Mouse (Mus musculus) limb, embryonic 13.5 days (tissue): Measurements from ENCODE around the gene Sept7. TPM values are rescaled to one million over a fixed set of nuclear protein-coding genes. Genes with fewer than 3 reads are reported as not detected.
A peak's percentile ranks its signal among the peaks of the same experiment; 100 is the strongest.
"Not testable (repeated sequence)": the region's sequence is repeated elsewhere in the genome, so short reads cannot be mapped to it uniquely, and the experiment has no call there.

ENCODE experiments used
- ATAC-seq: fragments of 200-750 bp; cut with Nextera tagmentation; 2 replicates; pipeline ENCODE4 v1.8.0; 2017; ENCODE audit warnings: low read depth, moderate number of reproducible peaks, moderate TSS enrichment; ENCODE audit not compliant: low FRiP score
- H3K27ac ChIP-seq: fragments of 300-500 bp; sonication (generic); 2 replicates; pipeline ENCODE4 v1.5.1; 2015; ENCODE audit warnings: inconsistent platforms, mild to moderate bottlenecking, moderate library complexity
- H3K27me3 ChIP-seq: fragments of 300-500 bp; sonication (generic); 2 replicates; pipeline ENCODE4 v1.6.1; 2015; ENCODE audit warnings: mild to moderate bottlenecking, inconsistent platforms
- H3K36me3 ChIP-seq: fragments of 300-500 bp; sonication (generic); 2 replicates; pipeline ENCODE4 v1.6.1; 2015; ENCODE audit warnings: inconsistent platforms, mild to moderate bottlenecking, moderate library complexity
- H3K4me1 ChIP-seq: fragments of 300-500 bp; sonication (generic); 2 replicates; pipeline ENCODE4 v1.6.1; 2015; ENCODE audit warnings: inconsistent platforms
- H3K4me2 ChIP-seq: fragments of 300-500 bp; sonication (generic); replicated peaks from 2 replicates; pipeline ENCODE4 v1.6.1; 2015; ENCODE audit warnings: inconsistent platforms, mild to moderate bottlenecking, moderate library complexity
- H3K4me3 ChIP-seq: fragments of 300-500 bp; sonication (generic); 2 replicates; pipeline ENCODE4 v1.5.1; 2015; ENCODE audit warnings: moderate library complexity, mild to moderate bottlenecking, inconsistent platforms
- H3K9ac ChIP-seq: fragments of 300-500 bp; sonication (generic); 2 replicates; pipeline ENCODE4 v1.6.1; 2015; ENCODE audit warnings: mild to moderate bottlenecking, inconsistent platforms
- H3K9me3 ChIP-seq: fragments of 300-500 bp; sonication (generic); 2 replicates; pipeline ENCODE4 v1.6.1; 2016; ENCODE audit warnings: inconsistent platforms
- WGBS: fragments of 180-500 bp; shearing (Covaris S2); methylation state at CpG from one replicate; pipeline ENCODE4 v1.1.7; 2015; 5-methylcytosine and 5-hydroxymethylcytosine counted together
- polyA plus RNA-seq: library from polyadenylated mRNA; unstranded; fragments of >200 nt; fragmentation: Nextera tagmentation; extraction: Ambion mirVana; gene quantifications from 2 replicates; pipeline ENCODE4 v1.2.1, GENCODE M21; 2015

The Sept7 gene
- polyA plus RNA-seq, 1 experiment from 2014 or later, result 324 TPM

DNA sequence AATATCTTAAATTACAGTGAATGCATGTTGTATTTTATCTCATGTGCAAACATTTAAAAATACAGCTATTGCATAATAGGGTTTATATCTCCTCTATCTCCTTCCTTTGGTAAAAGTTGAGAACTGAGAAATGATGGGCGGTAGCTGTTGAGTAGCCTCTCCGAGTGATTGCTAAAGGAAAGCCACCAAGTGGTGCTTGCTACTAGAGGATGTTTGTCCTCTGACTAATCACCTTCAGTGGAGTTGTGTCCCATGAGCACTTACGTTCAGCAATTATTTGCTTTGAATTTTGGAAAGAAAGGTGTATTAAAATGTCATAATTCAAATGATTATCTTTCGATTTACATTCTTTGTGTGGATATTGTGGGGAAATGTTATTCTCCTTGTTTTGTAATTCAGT lies 13.6 kb downstream of the Sept7 start:
- H3K4me1 ChIP-seq, result no peaks in the 10 kb centered on the region
- H3K9ac ChIP-seq, result no peak overlapping the region
- no peak overlapping the region for H3K27ac ChIP-seq
- no peak for ATAC-seq
- peaks cover 28% of the 10 kb centered on the region for H3K36me3 ChIP-seq
- 96% methylated on average over 4 of the region's 4 CpGs for WGBS
- no peak overlapping the region for H3K4me2 ChIP-seq
- no peaks in the 10 kb centered on the region for H3K9me3 ChIP-seq
- H3K27me3 ChIP-seq, result no peaks in the 10 kb centered on the region
- no peak overlapping the region for H3K4me3 ChIP-seq

DNA sequence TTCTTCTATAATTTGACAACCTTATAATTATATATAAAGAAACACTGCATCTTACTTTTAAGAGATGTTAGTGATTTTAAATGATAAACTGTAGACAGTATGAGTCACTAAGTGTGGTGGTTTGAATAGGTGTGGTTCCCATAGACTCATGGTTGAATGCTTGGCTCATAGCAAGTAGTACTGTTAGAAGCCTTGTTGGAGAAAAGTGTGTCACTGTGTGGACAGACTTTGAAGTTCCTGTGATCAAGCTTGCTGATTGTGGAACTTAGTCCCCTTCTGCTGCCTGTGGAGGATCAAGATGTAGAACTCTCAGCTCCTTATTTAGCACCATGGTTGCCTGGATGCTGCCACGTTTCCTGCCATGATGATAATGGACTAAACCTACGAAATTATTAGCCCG lies 14.9 kb downstream of the Sept7 start:
- Histone ChIP-seq H3K9ac (no peak overlapping the region), H3K9me3 (no peaks in the 10 kb centered on the region), H3K4me3 (no peak overlapping the region), H3K4me2 (no peak overlapping the region), H3K4me1 (no peaks in the 10 kb centered on the region), H3K27me3 (no peaks in the 10 kb centered on the region), H3K27ac (no peak overlapping the region), H3K36me3 (peaks cover 36% of the 10 kb centered on the region)
- no peak for ATAC-seq
- WGBS, result 94% methylated on average over 3 of the region's 3 CpGs

DNA sequence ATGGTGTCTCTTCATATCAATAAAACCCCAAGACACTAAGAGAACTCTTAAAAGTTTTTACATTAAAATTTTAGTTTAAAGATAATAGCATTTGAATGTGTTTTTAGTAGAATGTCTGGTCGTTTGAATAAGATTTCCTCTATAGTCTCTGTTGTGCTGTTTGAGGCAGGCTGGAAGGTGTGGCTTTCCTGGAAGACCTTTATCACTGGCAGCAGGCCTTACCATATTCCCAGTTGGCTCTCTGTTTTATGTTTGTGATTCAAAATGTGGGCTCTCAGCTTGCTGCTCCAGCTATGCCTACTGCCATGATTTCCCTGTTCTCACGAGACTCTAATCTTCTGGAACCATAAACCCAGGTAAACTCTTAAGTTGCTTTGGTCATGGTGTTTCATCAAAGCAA lies 15.3 kb downstream of the Sept7 start:
- H3K4me2 ChIP-seq, result no peak overlapping the region
- peaks cover 37% of the 10 kb centered on the region for H3K36me3 ChIP-seq
- H3K27me3 ChIP-seq, result no peaks in the 10 kb centered on the region
- WGBS, result 92% methylated on average over 2 of the region's 2 CpGs
- no peaks in the 10 kb centered on the region for H3K4me1 ChIP-seq
- H3K27ac ChIP-seq, result no peak overlapping the region
- H3K9me3 ChIP-seq, result no peaks in the 10 kb centered on the region
- H3K9ac ChIP-seq, result no peak overlapping the region
- H3K4me3 ChIP-seq, result no peak overlapping the region
- ATAC-seq, result no peak

DNA sequence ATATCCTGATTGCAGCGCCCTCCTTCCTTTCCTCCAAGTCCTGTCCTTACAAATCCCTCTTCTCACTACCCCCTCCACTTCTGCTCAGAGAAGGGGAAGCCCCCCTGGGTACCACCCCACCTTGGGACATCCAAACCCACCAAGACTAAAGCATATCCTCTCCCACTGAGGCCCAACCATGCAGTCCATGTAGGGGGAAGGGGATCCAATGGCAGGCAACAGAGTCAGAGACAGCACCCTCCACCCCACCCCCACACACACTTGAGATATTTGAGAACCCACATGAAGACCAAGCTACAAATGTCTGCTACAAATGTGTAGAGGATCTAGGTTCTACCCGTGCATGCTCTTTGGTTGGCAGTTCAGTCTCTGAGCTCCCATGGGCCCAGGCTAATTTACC lies 19.7 kb downstream of the Sept7 start:
- Histone ChIP-seq H3K4me1 (no peaks in the 10 kb centered on the region), H3K9ac (no peak overlapping the region), H3K27me3 (no peaks in the 10 kb centered on the region), H3K27ac (no peak overlapping the region), H3K4me2 (no peak overlapping the region), H3K9me3 (no peaks in the 10 kb centered on the region), H3K36me3 (peaks cover 34% of the 10 kb centered on the region), H3K4me3 (no peak overlapping the region)
- no peak for ATAC-seq
- 88% methylated on average over 2 of the region's 2 CpGs for WGBS

DNA sequence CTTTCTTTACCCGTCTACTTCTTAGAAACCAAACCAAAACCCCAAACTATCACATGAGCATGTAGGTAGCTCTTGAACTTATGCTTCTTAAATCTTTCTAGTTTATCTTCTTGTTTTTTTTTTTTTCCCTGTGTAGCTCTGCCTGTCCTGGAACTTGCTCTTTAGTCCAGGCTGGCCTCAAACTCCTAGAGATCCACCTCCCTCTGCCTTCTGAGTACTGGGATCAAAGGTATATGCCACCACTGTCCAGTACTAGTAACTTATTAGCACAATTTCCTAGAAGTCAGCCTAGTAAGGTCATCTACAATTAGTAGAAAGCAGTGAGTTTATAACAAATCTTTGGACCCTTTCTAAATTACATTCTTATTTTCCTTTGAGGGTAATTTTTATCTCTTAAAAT lies 37.6 kb downstream of the Sept7 start:
- Histone ChIP-seq H3K9ac (no peak overlapping the region), H3K4me2 (no peak overlapping the region), H3K27ac (no peak overlapping the region), H3K9me3 (no peaks in the 10 kb centered on the region), H3K36me3 (peaks cover 35% of the 10 kb centered on the region), H3K4me1 (no peaks in the 10 kb centered on the region), H3K4me3 (no peak overlapping the region), H3K27me3 (no peaks in the 10 kb centered on the region)
- ATAC-seq, result no peak
- WGBS, result 94% methylated on average over 1 of the region's 1 CpGs

DNA sequence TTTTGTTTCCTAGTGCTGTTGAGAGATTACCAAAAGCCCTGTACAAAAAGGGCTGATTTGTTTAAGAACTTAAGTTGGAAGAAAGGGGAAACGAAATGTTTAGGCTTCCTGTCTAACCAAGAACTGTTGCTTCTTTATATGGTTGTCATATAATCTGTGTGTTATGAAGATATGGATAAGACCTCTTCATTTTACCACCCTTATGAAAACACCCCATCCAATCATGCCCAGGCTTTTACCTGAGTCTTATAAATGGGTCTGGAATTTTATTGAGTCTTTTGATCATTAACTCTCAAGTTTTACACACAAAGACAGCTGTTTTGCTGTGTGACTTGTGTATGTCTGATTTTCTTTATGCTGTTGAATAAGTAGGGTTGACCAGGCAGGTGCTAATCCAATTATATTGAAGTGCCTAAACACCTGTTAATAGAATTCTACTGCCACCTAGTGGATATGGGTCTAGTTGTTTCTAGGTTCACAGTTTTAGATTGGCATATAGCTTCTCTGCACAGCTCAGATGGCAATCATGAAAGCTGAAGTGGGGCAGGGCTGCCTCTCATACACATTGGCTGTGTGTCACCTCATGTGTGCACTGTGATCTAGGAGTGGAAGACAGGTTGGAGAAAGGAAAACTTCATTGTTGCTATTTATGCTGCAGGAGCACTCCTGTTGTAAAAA lies 57.4 kb downstream of the Sept7 start:
- Histone ChIP-seq H3K27ac (no peak overlapping the region), H3K27me3 (no peaks in the 10 kb centered on the region), H3K4me3 (no peak overlapping the region), H3K4me2 (no peak overlapping the region), H3K9me3 (no peaks in the 10 kb centered on the region), H3K9ac (no peak overlapping the region), H3K36me3 (peaks cover 31% of the 10 kb centered on the region), H3K4me1 (no peaks in the 10 kb centered on the region)
- 79% methylated on average over 1 of the region's 1 CpGs for WGBS
- ATAC-seq, result peak; percentile 54; the same call in 1 of the 2 replicates

DNA sequence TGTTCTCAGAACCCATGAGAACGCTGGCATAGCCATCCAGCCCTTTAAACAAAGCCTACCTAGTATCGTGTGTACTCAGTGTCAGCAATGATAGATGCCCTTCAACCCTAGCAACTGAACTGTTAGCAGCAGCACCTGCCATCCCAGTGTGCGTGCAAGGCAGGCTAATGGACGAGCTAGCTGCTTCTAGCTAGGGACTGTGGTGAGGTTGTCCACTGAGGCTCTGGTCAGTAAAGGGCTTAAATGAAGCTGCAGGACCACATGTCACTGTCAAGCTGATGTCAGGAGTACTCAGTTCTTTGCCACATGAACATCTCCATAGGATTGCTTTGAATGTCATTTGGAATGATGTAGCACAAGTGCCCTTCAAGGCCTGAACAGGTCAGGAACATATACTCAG lies 62.1 kb downstream of the Sept7 start:
- 91% methylated on average over 4 of the region's 4 CpGs for WGBS

DNA sequence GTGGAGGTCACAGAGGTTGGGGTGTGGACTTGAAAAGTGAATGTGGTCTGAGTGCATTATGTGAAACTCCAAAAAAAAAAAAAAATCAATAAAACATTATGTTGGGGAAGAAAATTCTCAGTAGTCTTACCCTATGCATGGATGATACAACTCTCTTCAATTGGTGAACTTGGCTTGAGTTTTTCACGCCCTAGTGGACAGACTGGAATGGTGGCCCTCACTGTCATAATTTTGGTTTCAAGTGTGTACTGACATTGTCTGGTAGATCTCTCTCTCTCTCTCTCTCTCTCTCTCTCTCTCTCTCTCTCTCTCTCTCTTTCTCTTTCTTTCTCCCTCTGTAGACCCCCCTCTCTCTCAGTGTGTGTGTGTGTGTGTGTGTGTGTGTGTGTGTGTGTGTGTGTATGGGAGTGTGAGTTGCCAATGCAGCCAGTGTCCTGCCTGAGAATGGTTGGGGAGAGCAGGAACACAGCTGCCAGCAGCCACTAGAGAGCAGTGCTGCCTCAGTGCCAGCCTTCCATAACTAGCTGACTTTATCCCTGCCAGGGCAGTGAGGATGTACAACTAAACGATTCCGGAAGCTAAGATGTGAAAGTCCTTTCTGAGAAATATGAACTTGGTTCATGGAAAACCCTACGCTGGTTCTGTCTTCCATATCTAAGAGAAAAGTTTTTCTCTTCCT lies 65.7 kb downstream of the Sept7 start:
- H3K27me3 ChIP-seq, result no peaks in the 10 kb centered on the region
- H3K9ac ChIP-seq, result no peak overlapping the region
- H3K4me2 ChIP-seq, result no peak overlapping the region
- H3K36me3 ChIP-seq, result 0 out of 2 replicates have a peak, but pooled peaks cover 2% of the 10 kb centered on the region
- 52% methylated on average over 4 of the region's 4 CpGs for WGBS
- H3K4me1 ChIP-seq, result no peaks in the 10 kb centered on the region
- no peak overlapping the region for H3K4me3 ChIP-seq
- no peaks in the 10 kb centered on the region for H3K9me3 ChIP-seq
- 0 out of 2 replicates have a peak, but pooled peaks have one; percentile 74 for ATAC-seq
- H3K27ac ChIP-seq, result no peak overlapping the region

More for the DNA sequence above, 62.1 kb downstream of the Sept7 start:
- no peak for ATAC-seq
- Histone ChIP-seq H3K27ac (no peak overlapping the region), H3K36me3 (0 out of 2 replicates have a peak, but pooled peaks cover 6% of the 10 kb centered on the region), H3K4me2 (no peak overlapping the region), H3K9me3 (no peaks in the 10 kb centered on the region), H3K9ac (no peak overlapping the region), H3K4me1 (no peaks in the 10 kb centered on the region), H3K27me3 (no peaks in the 10 kb centered on the region), H3K4me3 (no peak overlapping the region)

DNA sequence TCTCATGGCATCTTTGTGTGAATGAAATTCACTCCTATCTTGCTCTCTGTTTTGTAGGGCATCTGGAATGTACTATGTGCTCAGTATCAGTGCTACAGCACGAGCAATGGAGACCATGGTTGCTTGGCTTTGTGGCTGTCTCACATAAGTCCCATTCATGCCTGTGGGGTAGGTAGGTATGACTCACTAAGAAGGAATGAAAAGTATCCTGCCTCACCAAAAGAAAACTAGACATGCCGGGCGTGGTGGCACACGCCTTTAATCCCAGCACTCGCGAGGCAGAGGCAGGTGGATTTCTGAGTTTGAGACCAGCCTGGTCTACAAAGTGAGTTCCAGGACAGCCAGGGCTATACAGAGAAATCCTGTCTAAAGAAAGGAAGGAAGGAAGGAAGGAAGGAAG lies 67.4 kb downstream of the Sept7 start:
- not testable (repeated sequence) for H3K36me3 ChIP-seq, H3K9me3 ChIP-seq, H3K27ac ChIP-seq, H3K4me2 ChIP-seq, H3K9ac ChIP-seq, H3K27me3 ChIP-seq, ATAC-seq, H3K4me3 ChIP-seq, H3K4me1 ChIP-seq
- WGBS, result 80% methylated on average over 6 of the region's 6 CpGs

DNA sequence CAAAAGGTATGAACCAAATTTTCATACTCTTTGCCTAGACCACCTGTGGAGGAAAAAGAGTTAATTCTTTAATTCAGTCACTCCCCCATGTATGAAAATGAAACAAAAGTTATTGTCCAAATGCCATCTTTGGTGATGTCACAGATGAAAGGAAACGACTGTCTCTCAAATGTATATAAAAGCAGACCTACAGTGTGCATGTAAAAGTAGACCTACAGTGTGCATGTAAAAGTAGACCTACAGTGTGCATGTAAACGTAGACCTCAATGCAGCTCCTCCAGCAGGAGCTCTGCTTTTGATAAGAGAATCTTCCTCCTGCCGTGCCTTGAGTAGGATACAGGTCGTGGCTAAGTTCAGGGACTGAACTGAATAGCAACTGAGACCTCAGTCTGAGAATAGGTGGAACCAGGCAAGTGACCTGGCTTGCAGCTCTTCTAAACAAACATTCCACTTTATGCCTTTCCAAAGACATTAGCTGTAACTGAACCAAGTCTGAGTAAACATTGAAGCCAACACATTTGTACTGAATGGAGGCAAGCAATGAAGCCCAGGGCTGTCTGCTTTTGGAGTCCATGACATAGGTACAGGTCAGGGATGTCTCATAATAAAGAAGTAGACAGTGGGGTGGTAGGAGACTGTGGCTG lies 75.6 kb downstream of the Sept7 start:
- H3K4me3 ChIP-seq, result no peak overlapping the region
- 86% methylated on average over 4 of the region's 4 CpGs for WGBS

DNA sequence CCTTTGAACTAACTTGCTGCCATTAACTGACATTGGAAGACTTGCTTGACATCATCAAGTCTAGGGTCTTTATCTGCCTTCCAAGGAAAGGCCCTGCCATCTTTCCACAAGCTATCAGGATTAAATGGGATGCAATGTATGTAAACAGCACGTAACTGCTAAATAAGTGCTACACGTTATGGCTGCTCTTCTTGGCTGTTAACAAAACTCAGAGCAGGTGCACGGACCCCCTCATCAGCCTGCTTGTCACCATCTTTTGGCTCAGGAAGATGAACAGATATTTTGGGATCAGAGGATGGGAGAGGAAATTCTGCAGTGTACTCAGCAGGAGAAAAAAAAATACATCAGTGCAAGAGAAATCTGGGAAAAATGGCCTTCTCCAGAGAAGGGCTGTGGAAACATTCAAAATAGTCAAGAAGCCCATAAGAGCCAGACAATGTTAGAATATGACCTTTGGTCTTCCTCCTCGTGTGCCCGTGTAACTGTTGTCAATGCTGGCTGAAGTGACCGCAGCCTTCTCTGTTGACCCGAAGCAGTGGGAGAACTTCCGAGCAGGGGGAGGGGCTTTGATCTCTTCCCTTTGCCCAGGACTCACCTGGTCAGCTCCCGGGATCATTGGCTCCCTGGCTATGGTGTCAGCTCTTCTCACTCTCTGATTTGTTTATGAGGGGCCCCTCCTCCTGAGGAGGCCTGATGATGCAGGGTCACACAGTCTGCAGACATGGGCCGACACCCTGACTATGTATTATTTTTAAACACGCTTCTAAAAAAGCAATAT lies 76.9 kb downstream of the Sept7 start:
- no peaks in the 10 kb centered on the region for H3K4me1 ChIP-seq
- H3K4me2 ChIP-seq, result no peak overlapping the region
- no peak overlapping the region for H3K4me3 ChIP-seq
- no peak overlapping the region for H3K27ac ChIP-seq
- no peak for ATAC-seq
- H3K9me3 ChIP-seq, result no peaks in the 10 kb centered on the region
- no peak overlapping the region for H3K9ac ChIP-seq
- H3K27me3 ChIP-seq, result no peaks in the 10 kb centered on the region
- H3K36me3 ChIP-seq, result no peaks in the 10 kb centered on the region
- 82% methylated on average over 11 of the region's 11 CpGs for WGBS

More for the DNA sequence above, 75.6 kb downstream of the Sept7 start:
- no peak for ATAC-seq
- H3K4me2 ChIP-seq, result no peak overlapping the region
- no peaks in the 10 kb centered on the region for H3K9me3 ChIP-seq
- H3K27ac ChIP-seq, result no peak overlapping the region
- no peaks in the 10 kb centered on the region for H3K36me3 ChIP-seq
- no peaks in the 10 kb centered on the region for H3K4me1 ChIP-seq
- no peaks in the 10 kb centered on the region for H3K27me3 ChIP-seq
- no peak overlapping the region for H3K9ac ChIP-seq
